Mouse (Mus musculus): Measurements from ENCODE around the gene Abhd11. TPM values are rescaled to one million over a fixed set of nuclear protein-coding genes. Genes with fewer than 3 reads are reported as not detected.
"Not testable (repeated sequence)": the region's sequence is repeated elsewhere in the genome, so short reads cannot be mapped to it uniquely, and the experiment has no call there.

Gene Abhd11
- 10 to 100 TPM; 55.0 to 59.6 TPM for total RNA-seq (2021)

DNA sequence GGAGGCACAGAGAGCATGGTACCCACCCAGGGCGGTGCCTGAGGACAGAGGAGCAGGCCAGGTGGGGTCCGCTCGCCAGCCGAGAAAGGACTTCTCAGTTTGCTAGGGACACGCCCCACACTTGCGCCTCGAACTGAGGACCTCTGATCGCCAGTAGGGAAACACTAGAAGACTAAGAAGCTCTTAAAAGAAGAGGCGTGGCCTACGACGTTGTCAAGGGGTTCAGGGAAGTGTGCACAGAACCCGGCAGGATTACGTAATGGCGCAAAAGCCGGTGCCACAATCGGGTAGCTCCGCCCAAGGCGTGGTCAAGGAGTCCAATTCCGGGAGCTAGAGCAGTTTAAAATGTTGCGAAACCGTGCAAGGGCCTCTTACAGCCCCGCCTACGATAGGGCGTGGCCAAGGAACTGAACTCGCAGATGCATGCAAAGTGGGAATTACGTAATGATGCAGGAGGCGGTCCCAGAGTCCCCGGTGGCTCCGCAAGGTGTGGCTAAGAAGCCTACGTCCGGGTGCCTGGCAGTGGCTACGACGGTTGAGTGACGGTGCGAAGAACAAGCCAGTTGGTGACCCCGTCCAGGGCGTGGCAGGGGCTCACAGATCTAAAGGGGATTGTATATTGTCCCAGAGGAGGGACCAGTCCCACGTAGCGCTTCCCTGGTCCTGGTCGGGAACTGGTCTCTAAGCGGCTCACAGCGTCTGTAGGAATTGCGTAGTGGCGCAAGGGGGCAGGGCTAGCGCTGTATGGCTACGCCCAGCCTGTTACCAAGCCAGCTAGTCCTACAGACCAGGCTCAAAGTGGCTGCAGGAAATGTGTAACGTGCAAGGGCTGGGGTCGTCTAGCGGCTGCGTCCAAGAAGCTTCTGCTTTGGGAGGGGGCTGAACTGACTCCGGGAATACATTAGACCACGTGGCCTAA is at the start of gene Abhd11:
Gene Abhd11, plus strand, starts transcription at position 482 of the 919 bp plus-strand sequence.
- DNase-seq, result peak; percentile 97

DNA sequence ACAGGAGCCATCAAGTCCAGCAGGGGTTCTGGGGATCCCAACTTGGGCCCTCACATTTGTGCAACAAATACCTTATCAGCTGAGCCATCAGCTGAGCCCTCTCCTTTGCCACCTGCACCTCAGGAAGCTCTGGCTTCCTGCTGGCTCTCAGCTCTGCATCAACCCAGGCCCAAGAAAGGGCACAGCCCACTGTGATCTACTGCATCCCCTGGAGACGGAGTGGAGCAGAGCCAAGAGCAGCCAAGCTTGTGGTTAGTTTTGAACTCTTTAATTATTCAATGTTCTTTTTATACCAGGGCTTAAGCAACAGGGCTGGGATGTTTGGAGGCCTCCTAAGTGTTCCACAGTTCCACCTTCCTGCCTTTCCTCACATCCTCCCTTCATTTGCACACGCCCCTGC is 48.5 kb upstream of the Abhd11 start:
- DNase-seq, result no peak

DNA sequence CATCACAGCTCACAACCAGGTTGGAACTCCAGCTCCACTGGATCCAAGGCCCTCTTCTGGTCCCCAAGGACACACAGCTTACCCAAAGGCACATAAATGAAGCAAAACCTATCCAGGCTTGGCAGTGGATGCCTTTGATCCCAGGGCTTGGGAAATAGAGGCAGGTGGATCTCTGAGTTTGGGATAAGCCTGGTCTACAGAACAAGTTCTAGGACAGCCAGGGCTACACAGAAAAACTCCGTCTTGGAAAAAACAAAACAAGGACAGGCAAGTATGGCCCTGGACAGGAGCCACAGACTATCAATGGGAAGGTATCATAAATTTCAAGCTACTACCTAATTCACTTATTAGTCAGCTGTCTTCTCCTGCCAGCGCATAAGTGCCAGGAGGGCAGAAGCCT is 47.4 kb upstream of the Abhd11 start:
- DNase-seq, result no peak

DNA sequence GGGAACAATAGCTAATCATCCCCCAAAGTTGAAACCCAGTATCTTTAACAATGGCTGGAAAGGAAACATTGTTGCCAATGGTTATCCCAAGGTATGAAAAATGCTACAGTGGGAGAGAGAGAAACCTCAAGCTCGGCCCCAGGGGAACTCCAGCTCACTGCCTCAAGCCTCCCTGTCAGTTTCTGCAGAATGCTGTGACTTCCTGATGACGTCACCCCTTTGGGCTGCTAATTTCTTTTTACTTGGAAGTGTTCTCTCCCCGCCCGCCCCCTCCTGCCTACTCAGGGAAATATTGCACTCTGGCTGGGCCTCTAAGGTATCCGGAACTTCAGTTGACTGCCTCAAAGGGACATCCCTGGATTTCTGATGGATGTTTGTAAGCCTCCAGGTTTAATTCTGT is 45.4 kb upstream of the Abhd11 start:
- DNase-seq, result peak; percentile 71

GRCm38 (mm10) chr5:134964655-134965054 is 44.3 kb upstream of the Abhd11 start:
- not testable (repeated sequence) for DNase-seq

GRCm38 (mm10) chr5:134965473-134965851 is 43.5 kb upstream of the Abhd11 start:
- peak; percentile 86 for DNase-seq

DNA sequence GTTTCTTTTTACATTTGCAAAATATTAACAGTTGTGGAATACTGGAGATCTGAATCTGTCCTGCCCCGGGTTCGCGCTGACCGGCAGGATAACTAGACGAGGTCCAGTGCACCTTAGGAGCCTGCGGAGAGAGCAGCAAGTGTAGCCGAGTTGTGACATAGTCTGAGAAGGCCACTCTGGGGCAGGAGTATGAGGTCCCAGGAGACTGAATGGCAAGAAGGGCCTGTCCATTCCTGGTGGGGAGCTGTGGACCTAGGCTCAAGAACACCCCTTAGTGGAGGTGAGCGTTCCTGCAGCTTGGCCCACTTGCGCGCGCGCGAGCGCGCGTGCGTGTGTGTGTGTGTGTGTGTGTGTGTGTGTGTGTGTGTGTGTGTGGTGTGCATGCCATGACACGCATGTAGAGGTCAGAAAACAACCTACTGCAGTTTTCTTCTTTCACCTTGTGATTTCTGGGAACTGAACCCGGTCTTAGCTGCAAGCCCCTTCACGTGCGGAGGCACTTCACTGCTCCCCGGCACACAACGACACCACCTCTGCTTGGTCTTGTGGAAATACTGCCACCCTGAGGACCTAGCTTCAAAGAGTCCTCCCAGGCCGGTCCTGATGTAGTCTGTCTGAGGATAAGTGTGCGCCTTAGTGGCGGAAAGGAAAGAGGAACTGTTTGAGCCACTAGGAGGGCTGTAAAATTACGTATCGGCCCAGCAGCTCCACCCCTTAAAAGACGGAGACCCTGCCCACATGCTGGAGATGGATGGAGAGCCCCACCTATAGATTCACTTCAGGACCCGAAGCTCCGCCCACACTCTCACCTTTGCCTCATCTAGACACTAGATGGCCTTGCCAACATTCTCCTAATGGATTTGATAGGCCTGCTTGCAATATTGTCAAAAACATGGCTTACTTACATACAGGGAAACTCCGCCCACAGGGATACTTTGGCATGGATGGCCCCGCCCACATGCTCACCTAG is 42.8 kb upstream of the Abhd11 start:
- peak; percentile 54 for DNase-seq

- DNase-seq, result no peak
Observed at GRCm38 (mm10) chr5:134967164-134967944, 41.6 kb upstream of the Abhd11 start.

- DNase-seq, result no peak
Observed at GRCm38 (mm10) chr5:134970671-134971070, 38.3 kb upstream of the Abhd11 start.

DNA sequence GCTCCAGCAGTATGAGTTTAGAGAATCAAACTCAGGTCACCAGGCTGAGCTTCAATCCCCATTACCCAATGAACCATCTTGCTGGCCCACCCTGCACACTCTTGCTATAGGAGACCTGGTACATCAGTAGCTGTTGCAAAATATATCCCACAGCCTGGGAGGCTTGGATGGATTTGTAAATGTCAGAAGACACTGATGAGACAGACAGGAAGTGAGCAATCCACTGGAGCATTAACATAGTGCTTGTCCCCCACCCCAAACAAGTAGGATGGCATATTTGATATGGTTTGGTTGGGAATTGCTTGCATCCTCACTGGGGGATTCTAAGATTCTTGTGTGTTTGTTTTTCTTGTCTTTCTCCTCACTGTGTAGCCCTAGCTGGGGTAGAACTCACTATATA is 35.9 kb upstream of the Abhd11 start:
- DNase-seq, result no peak

- DNase-seq, result no peak
Observed at GRCm38 (mm10) chr5:134973526-134973925, 35.4 kb upstream of the Abhd11 start.

DNA sequence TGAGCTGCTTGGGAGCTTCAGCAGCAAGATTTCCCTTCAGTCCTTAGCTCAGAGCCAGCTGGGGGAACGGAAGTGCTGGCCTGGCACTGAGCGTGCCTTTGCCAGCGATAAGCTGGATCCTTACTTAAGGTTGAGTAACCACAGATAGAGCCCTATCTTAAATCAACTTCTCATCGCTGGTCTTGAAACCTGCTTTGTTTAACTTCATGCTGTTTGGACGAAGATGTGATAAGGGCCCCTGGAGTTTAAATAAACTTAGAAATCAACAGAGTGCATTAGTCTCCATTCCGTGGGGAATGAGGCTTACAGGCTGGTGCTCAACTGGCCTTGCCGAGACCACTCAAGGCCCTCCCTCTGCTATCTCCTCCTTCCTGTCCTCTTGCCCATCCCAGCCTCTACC is 34.7 kb upstream of the Abhd11 start:
- no peak for DNase-seq

DNA sequence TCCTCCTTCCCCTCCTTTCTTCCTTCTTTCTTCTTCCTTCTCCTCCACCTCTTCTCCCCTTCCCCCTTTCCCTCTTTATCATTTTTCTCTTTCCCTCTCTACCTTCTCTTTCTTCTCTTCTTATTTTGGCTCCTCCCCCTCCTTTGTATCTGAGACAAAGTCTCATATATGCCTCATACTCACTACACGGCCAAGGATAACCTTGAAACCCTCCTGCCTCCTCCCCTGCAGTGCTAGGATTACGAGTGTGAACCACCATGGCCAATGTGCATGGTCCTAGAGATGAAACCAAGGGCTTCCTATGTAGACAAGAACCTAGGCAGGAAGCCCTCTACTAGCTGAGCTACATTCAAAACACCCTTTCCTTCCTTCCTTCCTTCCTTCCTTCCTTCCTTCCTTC is 34.0 kb upstream of the Abhd11 start:
- DNase-seq, result no peak

- DNase-seq, result no peak
Observed at GRCm38 (mm10) chr5:134976164-134976563, 32.8 kb upstream of the Abhd11 start.

GRCm38 (mm10) chr5:134976577-134977250 is 32.2 kb upstream of the Abhd11 start:
- no peak for DNase-seq

DNA sequence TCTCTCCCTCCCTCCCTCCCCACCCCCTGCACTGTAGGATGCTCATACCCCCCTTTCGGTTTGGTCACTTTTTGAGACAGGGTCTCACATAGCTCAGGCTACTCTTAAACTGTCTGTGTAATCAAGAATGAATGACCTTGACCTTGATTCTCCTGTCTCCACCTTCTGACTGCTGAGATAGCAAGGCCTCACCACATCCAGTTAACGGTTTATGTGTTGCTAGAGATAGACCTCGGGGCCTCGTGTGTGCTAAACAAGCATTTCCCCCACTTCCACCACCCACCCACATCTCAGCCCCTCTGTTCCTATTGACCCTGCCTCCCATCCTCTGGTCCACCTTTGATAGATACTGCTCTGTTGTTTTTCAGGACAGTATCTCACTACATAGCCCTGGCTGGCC is 31.1 kb upstream of the Abhd11 start:
- no peak for DNase-seq

DNA sequence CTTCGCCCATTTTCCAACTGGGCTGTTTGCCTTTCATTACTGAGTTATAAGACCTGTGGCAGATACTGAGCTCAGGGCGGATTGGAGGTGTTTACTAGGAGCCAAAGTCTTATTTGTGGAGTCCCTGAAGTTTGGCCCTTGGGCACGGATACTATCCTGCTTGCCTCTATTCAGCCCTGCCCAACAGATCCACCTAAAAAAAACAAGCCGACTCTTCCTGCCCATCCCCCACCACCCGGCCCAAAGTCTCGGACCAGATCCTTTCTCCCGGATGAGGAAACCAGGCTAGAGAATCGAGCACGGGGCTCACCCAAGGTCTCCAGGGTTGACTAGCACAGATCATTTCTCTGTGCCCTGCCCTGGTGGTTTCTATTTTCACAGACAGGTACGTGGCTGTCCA is 27.8 kb upstream of the Abhd11 start:
- no peak for DNase-seq

DNA sequence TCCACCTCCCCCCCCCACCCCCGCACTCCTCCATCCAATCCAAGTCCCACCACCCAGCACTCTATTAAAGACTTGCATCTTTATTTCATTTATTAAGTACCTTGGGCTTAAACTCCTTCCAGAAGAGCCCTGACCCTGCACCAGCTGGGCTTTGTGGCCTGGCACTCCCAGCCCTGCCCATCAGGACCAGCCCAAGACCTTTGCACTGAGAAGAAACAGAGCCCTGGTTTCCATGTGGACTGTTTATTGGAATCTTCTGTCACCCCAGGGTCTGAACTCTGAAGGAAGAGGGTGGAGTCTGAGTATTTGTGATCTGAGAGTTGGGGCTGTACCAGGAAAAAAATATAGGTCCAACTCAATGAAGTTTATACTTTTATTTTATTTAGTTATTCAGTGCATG is 25.8 kb upstream of the Abhd11 start:
- no peak for DNase-seq

- DNase-seq, result no peak
Observed at GRCm38 (mm10) chr5:134983771-134984170, 25.2 kb upstream of the Abhd11 start.

GRCm38 (mm10) chr5:134985633-134986297 is 23.2 kb upstream of the Abhd11 start, which contains the start of gene Cldn3:
Gene Cldn3 (plus strand): TSS chr5:134986214.
- DNase-seq, result peak; percentile 46

All from heart, postnatal 4 days (tissue).